Mouse (Mus musculus) forebrain, embryonic 11.5 days (tissue): ENCODE data around the gene Stk19. TPM values are rescaled to one million over a fixed set of nuclear protein-coding genes. Genes with fewer than 3 reads are reported as not detected.

Experiments
- ATAC-seq: fragments of 200-750 bp; cut with Nextera tagmentation; replicated peaks from 2 replicates; pipeline ENCODE4 v1.8.0; 2017; ENCODE audit warnings: moderate TSS enrichment; ENCODE audit not compliant: low FRiP score
- DNase-seq: peaks from one replicate; pipeline ENCODE4 v3.0.0-alpha.2; 2017; ENCODE audit warnings: low spot score
- H3K27ac ChIP-seq: fragments of 300-500 bp; sonication (generic); 2 replicates; pipeline ENCODE4 v1.5.1; 2014; ENCODE audit warnings: low read depth, low read length
- H3K27me3 ChIP-seq: fragments of 300-500 bp; sonication (generic); 2 replicates; pipeline ENCODE4 v1.6.1; 2014; ENCODE audit warnings: mild to moderate bottlenecking, low read length, mixed read lengths; ENCODE audit not compliant: control insufficient read depth, insufficient read depth
- H3K36me3 ChIP-seq: fragments of 300-500 bp; sonication (generic); 2 replicates; pipeline ENCODE4 v1.6.1; 2014; ENCODE audit warnings: mild to moderate bottlenecking, low read length, moderate library complexity, mixed read lengths; ENCODE audit not compliant: control insufficient read depth, insufficient read depth
- H3K4me1 ChIP-seq: fragments of 300-500 bp; sonication (generic); replicated peaks from 2 replicates; pipeline ENCODE4 v1.6.1; 2014; ENCODE audit warnings: low read length, mixed read lengths; ENCODE audit not compliant: control insufficient read depth, insufficient read depth
- H3K4me2 ChIP-seq: fragments of 300-500 bp; sonication (generic); 2 replicates; pipeline ENCODE4 v1.6.1; 2014; ENCODE audit warnings: low read depth, mild to moderate bottlenecking, low read length, moderate library complexity, mixed read lengths; ENCODE audit not compliant: severe bottlenecking
- H3K4me3 ChIP-seq: fragments of 300-500 bp; sonication (generic); 2 replicates; pipeline ENCODE4 v1.5.1; 2014; ENCODE audit warnings: low read depth, low read length
- H3K9ac ChIP-seq: fragments of 300-500 bp; sonication (generic); 2 replicates; pipeline ENCODE4 v1.6.1; 2014; ENCODE audit warnings: low read length
- H3K9me3 ChIP-seq: fragments of 300-500 bp; sonication (generic); 2 replicates; pipeline ENCODE4 v1.6.1; 2016; ENCODE audit warnings: low read length, mixed read lengths; ENCODE audit not compliant: control insufficient read depth
- WGBS: fragments of 180-500 bp; shearing (Covaris S2); extraction: QIAGEN DNeasy Blood & Tissue Kit; methylation state at CpG from one replicate; pipeline ENCODE4 v1.1.7; 2014; 5-methylcytosine and 5-hydroxymethylcytosine counted together
- polyA plus RNA-seq: library from polyadenylated mRNA; unstranded; fragments of >200 nt; fragmentation: Nextera tagmentation; extraction: Ambion mirVana; gene quantifications from 2 replicates; pipeline ENCODE4 v1.2.1, GENCODE M21; 2014

Gene Stk19
- polyA plus RNA-seq, 1 experiment from 2014 or later = 26.3 TPM

- no peak within 1 kb of the TSS for H3K27ac ChIP-seq
- H3K4me1 ChIP-seq = peaks cover 10% of the 10 kb centered on the region
- peak within 1 kb of the TSS; percentile 90 for H3K4me2 ChIP-seq
- H3K9me3 ChIP-seq = no peaks in the 10 kb centered on the region
- peak within 1 kb of the TSS; percentile 80 for H3K9ac ChIP-seq
- H3K36me3 ChIP-seq = peaks cover 17% of the 10 kb centered on the region
- H3K4me3 ChIP-seq = peak within 1 kb of the TSS; percentile 63
- peak; percentile 97 for ATAC-seq
- peak; percentile 99 for DNase-seq
- WGBS = under 1% methylated on average over 58 of the region's 65 CpGs
- H3K27me3 ChIP-seq = no peaks in the 10 kb centered on the region
Measured at GRCm38 (mm10) chr17:34849722-34850516, 13.2 kb upstream of the Stk19 start, which contains the start of the genes Skiv2l and Nelfe. TSS of gene Skiv2l (minus strand) at chr17:34850210. TSS of gene Nelfe (plus strand) at chr17:34850391.

- H3K9ac ChIP-seq = no peak overlapping the region
- no peak overlapping the region for H3K4me3 ChIP-seq
- no peaks in the 10 kb centered on the region for H3K9me3 ChIP-seq
- H3K4me1 ChIP-seq = peaks cover 10% of the 10 kb centered on the region
- peaks cover 6% of the 10 kb centered on the region for H3K36me3 ChIP-seq
- no peak for DNase-seq
- H3K27ac ChIP-seq = no peak overlapping the region
- no peak overlapping the region for H3K4me2 ChIP-seq
- H3K27me3 ChIP-seq = no peaks in the 10 kb centered on the region
- ATAC-seq = no peak
- 93% methylated on average over 7 of the region's 7 CpGs for WGBS
Measured at GRCm38 (mm10) chr17:34847615-34848014, 10.9 kb upstream of the Stk19 start.

DNA sequence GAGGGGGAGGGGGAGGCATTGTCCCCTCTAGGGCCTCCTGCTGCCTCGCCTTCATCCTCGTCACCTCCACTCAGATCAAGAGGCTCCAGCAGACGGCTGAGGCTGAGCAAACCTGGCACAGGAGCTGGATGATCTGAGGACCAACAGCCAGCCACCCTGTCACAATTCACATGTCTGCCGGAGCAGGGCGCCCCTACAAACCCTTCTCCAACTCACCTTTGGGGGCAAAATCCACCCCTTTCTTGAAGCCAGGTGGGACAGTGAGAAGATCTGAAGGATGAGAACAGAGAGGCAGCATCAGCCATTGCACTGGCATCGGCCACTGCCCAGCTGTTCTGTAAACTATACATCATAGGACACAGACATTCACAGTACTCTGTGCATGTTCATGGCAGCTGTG, 10.4 kb upstream of the Stk19 start:
- Histone ChIP-seq H3K4me2 (no peak overlapping the region), H3K27me3 (no peaks in the 10 kb centered on the region), H3K36me3 (peaks cover 2% of the 10 kb centered on the region), H3K9ac (no peak overlapping the region), H3K4me3 (no peak overlapping the region), H3K9me3 (no peaks in the 10 kb centered on the region), H3K27ac (no peak overlapping the region), H3K4me1 (peaks cover 10% of the 10 kb centered on the region)
- ATAC-seq (no peak), DNase-seq (no peak)
- WGBS = 89% methylated on average over 6 of the region's 6 CpGs

DNA sequence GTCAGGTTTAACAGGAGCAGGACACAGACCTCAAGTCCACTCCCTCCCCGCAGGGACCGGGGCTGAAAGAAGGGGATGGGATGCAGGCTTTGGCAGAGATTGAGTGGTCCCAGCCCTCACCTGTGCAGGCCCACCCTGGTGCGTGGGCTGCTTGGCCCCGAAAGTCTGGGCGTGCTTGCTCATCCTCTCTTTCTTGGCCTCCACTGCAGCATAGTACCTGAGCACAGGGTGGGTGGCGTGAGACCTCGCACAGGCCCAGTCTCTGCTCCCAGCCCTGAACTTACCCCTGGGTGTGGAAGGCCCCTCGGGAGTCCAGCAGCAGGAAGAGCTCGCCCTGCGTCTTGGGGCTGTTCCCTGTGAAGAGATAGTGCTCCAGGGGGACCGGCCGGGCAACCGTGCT, 8.1 kb upstream of the Stk19 start:
- H3K36me3 ChIP-seq = peaks cover 8% of the 10 kb centered on the region
- 92% methylated on average over 13 of the region's 13 CpGs for WGBS
- H3K4me3 ChIP-seq = no peak overlapping the region

GRCm38 (mm10) chr17:34840736-34841307, 4.1 kb upstream of the Stk19 start:
- peaks cover 11% of the 10 kb centered on the region for H3K36me3 ChIP-seq
- ATAC-seq (no peak), DNase-seq (no peak)
- 87% methylated on average over 6 of the region's 6 CpGs for WGBS
- no peaks in the 10 kb centered on the region for H3K27me3 ChIP-seq
- peaks cover 15% of the 10 kb centered on the region for H3K4me1 ChIP-seq
- no peak overlapping the region for H3K4me2 ChIP-seq
- H3K9ac ChIP-seq = no peak overlapping the region
- H3K4me3 ChIP-seq = no peak overlapping the region
- H3K27ac ChIP-seq = no peak overlapping the region
- H3K9me3 ChIP-seq = no peaks in the 10 kb centered on the region

More for the DNA sequence above, 8.1 kb upstream of the Stk19 start:
- Histone ChIP-seq H3K4me1 (peaks cover 2% of the 10 kb centered on the region; the same call in 1 of the 2 replicates), H3K9ac (no peak overlapping the region), H3K27ac (no peak overlapping the region), H3K9me3 (no peaks in the 10 kb centered on the region), H3K27me3 (no peaks in the 10 kb centered on the region), H3K4me2 (no peak overlapping the region)
- ATAC-seq = no peak
- no peak for DNase-seq

- no peak overlapping the region for H3K4me3 ChIP-seq
- 87% methylated on average over 7 of the region's 7 CpGs for WGBS
Measured at GRCm38 (mm10) chr17:34838785-34839184, 2.0 kb upstream of the Stk19 start.

GRCm38 (mm10) chr17:34837464-34838324, 949 bp upstream of the Stk19 start:
- Histone ChIP-seq H3K27ac (peak overlapping the region; percentile 41; the same call in 1 of the 2 replicates), H3K4me2 (peak overlapping the region; percentile 97), H3K4me3 (peak overlapping the region; percentile 78), H3K4me1 (peaks cover 16% of the 10 kb centered on the region), H3K36me3 (peaks cover 11% of the 10 kb centered on the region), H3K27me3 (no peaks in the 10 kb centered on the region), H3K9me3 (no peaks in the 10 kb centered on the region), H3K9ac (peak overlapping the region; percentile 77)
- ATAC-seq (peak; percentile 4; the same call in 1 of the 2 replicates), DNase-seq (no peak)
- 45% methylated on average over 43 of the region's 43 CpGs for WGBS

More at GRCm38 (mm10) chr17:34838785-34839184, 2.0 kb upstream of the Stk19 start:
- H3K36me3 ChIP-seq = peaks cover 11% of the 10 kb centered on the region
- DNase-seq (no peak), ATAC-seq (no peak)
- no peak overlapping the region for H3K27ac ChIP-seq
- H3K27me3 ChIP-seq = no peaks in the 10 kb centered on the region
- H3K4me1 ChIP-seq = peaks cover 16% of the 10 kb centered on the region
- H3K9ac ChIP-seq = no peak overlapping the region
- no peaks in the 10 kb centered on the region for H3K9me3 ChIP-seq
- no peak overlapping the region for H3K4me2 ChIP-seq

DNA sequence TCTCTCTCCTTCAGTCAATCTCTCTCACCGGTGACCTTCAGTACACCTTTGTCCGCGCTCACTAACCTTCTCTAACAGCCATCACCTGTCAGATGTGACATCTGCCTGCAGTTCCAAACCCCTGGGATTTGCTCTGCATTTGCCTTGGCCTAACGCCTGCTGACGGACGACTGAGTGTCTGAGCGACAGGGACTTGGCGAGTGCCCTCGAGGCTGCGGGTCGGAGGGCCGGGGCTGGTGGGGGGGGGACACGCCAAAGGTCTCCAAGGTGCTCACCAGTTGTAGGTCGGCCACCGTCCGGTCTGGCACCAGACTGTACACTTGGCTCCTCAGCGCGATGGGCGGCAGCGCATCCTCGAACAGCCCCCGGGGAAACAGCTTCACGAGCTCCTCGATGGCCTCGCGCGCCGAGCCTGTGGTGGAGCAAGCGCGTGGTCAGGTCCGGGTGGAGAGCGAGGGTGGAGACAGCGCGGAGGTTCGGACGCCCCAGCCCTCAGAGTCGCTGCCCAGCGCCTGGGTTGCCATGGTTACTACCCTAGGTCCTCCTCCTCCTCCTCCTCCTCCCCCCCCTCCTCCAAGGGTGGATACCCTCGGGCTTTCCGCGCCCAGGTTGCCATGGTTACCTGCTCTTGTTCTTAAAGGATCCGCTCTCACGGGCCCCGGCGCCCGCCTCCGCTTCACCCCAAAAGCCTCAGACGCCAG, 440 bp downstream of the Stk19 start:
- Histone ChIP-seq H3K27ac (peak overlapping the region; percentile 14; the same call in 1 of the 2 replicates), H3K9ac (peak overlapping the region; percentile 77), H3K36me3 (peaks cover 11% of the 10 kb centered on the region), H3K4me1 (peaks cover 16% of the 10 kb centered on the region), H3K27me3 (no peaks in the 10 kb centered on the region), H3K4me3 (peak overlapping the region; percentile 78), H3K9me3 (no peaks in the 10 kb centered on the region), H3K4me2 (peak overlapping the region; percentile 95)
- ATAC-seq = peak; percentile 85
- DNase-seq = no peak
- 4% methylated on average over 48 of the region's 48 CpGs for WGBS
